Mouse (Mus musculus): ENCODE measurements around the gene Epgn. TPM values are rescaled to one million over a fixed set of nuclear protein-coding genes. Genes with fewer than 3 reads are reported as not detected.

Gene Epgn
- total RNA-seq, 4 experiments from 2014 or later, result not detected

Other genes starting within 250 kb of the Epgn start
- gene Cxcl3, start 241.4 kb upstream of the Epgn start, total RNA-seq (2022), result not detected
- gene Cxcl15, start 232.9 kb upstream of the Epgn start, total RNA-seq (2022), result not detected
- 1 to 10 TPM in 1 of 4 experiments, under 1 TPM in 1, not detected in 2; 0.41 to 1.2 TPM for gene Cxcl1, start 136.2 kb upstream of the Epgn start, total RNA-seq (2022)
- not detected for gene Cxcl2, start 123.6 kb upstream of the Epgn start, total RNA-seq (2022)
- gene Mthfd2l, start 96.3 kb upstream of the Epgn start, total RNA-seq (2022), result 10 to 100 TPM; 14.6 to 24.1 (median 17.4) TPM
- not detected for gene Ereg, start 47.2 kb downstream of the Epgn start, total RNA-seq (2022)
- under 1 TPM in 2 of 4 experiments, not detected in 2; 0.35 to 0.45 TPM for gene Areg, start 112.1 kb downstream of the Epgn start, total RNA-seq (2022)

Data from layer of hippocampus, adult 8-10 months (tissue).